Mouse (Mus musculus): ENCODE results near the gene Accs.

Gene Accs

GRCm38 (mm10) chr2:93849505-93850089 is at the start of gene Accs:
Accs (minus strand) TSS chr2:93849943.
- DNase-seq (ENCODE audit: low read depth, low spot score): peak; percentile 87

- DNase-seq (ENCODE audit: low read depth, low spot score): no peak
Measured at GRCm38 (mm10) chr2:93891611-93892280, 42.0 kb upstream of the Accs start.

GRCm38 (mm10) chr2:93890143-93890542 is 40.4 kb upstream of the Accs start:
- no peak for DNase-seq (ENCODE audit: low read depth, low spot score)

- no peak for DNase-seq (ENCODE audit: low read depth, low spot score)
Measured at GRCm38 (mm10) chr2:93889071-93889470, 39.3 kb upstream of the Accs start.

GRCm38 (mm10) chr2:93888366-93888765 is 38.6 kb upstream of the Accs start:
- no peak for DNase-seq (ENCODE audit: low read depth, low spot score)

GRCm38 (mm10) chr2:93887273-93887672 is 37.5 kb upstream of the Accs start:
- DNase-seq (ENCODE audit: low read depth, low spot score): no peak

GRCm38 (mm10) chr2:93886013-93886794 is 36.5 kb upstream of the Accs start:
- DNase-seq (ENCODE audit: low read depth, low spot score): no peak

GRCm38 (mm10) chr2:93883066-93883465 is 33.3 kb upstream of the Accs start:
- DNase-seq (ENCODE audit: low read depth, low spot score): peak; percentile 32

GRCm38 (mm10) chr2:93881640-93882367 is 32.1 kb upstream of the Accs start:
- no peak for DNase-seq (ENCODE audit: low read depth, low spot score)

GRCm38 (mm10) chr2:93880981-93881380 is 31.2 kb upstream of the Accs start:
- no peak for DNase-seq (ENCODE audit: low read depth, low spot score)

- DNase-seq (ENCODE audit: low read depth, low spot score): no peak
Measured at GRCm38 (mm10) chr2:93880450-93880849, 30.7 kb upstream of the Accs start.

GRCm38 (mm10) chr2:93877005-93877404 is 27.3 kb upstream of the Accs start:
- DNase-seq (ENCODE audit: low read depth, low spot score): no peak

GRCm38 (mm10) chr2:93874606-93875005 is 24.9 kb upstream of the Accs start:
- DNase-seq (ENCODE audit: low read depth, low spot score): no peak

- DNase-seq (ENCODE audit: low read depth, low spot score): no peak
Measured at GRCm38 (mm10) chr2:93874227-93874514, 24.4 kb upstream of the Accs start.

GRCm38 (mm10) chr2:93873449-93874226 is 23.9 kb upstream of the Accs start:
- no peak for DNase-seq (ENCODE audit: low read depth, low spot score)

- DNase-seq (ENCODE audit: low read depth, low spot score): no peak
Measured at GRCm38 (mm10) chr2:93872257-93872656, 22.5 kb upstream of the Accs start.

- DNase-seq (ENCODE audit: low read depth, low spot score): no peak
Measured at GRCm38 (mm10) chr2:93871411-93871925, 21.7 kb upstream of the Accs start.

- peak; percentile 67 for DNase-seq (ENCODE audit: low read depth, low spot score)
Measured at GRCm38 (mm10) chr2:93870842-93871241, 21.1 kb upstream of the Accs start.

- no peak for DNase-seq (ENCODE audit: low read depth, low spot score)
Measured at GRCm38 (mm10) chr2:93869107-93869600, 19.4 kb upstream of the Accs start, which contains the start of gene Accsl. Accsl (minus strand) TSS chr2:93869157.

- DNase-seq (ENCODE audit: low read depth, low spot score): no peak
Measured at GRCm38 (mm10) chr2:93868566-93868965, 18.8 kb upstream of the Accs start.

- no peak for DNase-seq (ENCODE audit: low read depth, low spot score)
Measured at GRCm38 (mm10) chr2:93863229-93863628, 13.5 kb upstream of the Accs start.
